Mouse (Mus musculus) liver, embryonic 16.5 days (tissue): Measurements from ENCODE around the gene Myo16. TPM values are rescaled to one million over a fixed set of nuclear protein-coding genes. Genes with fewer than 3 reads are reported as not detected.

Experiments used
- ATAC-seq: fragments of 200-750 bp; cut with Nextera tagmentation; 2 replicates; pipeline ENCODE4 v1.8.0; 2017; ENCODE audit warnings: low read depth, mild to moderate bottlenecking, moderate number of reproducible peaks, moderate library complexity
- H3K27ac ChIP-seq: fragments of 300-500 bp; sonication (generic); 2 replicates; pipeline ENCODE4 v1.5.1; 2014; ENCODE audit warnings: mild to moderate bottlenecking, low read length
- H3K27me3 ChIP-seq: fragments of 300-500 bp; sonication (generic); 2 replicates; pipeline ENCODE4 v1.6.1; 2014; ENCODE audit warnings: low read depth, low read length, mixed read lengths; ENCODE audit not compliant: control insufficient read depth, insufficient read depth
- H3K36me3 ChIP-seq: fragments of 300-500 bp; sonication (generic); 2 replicates; pipeline ENCODE4 v1.6.1; 2014; ENCODE audit warnings: mild to moderate bottlenecking; ENCODE audit not compliant: control insufficient read depth, insufficient read depth
- H3K4me1 ChIP-seq: fragments of 300-500 bp; sonication (generic); 2 replicates; pipeline ENCODE4 v1.6.1; 2014; ENCODE audit warnings: low read depth, low read length, mixed read lengths; ENCODE audit not compliant: control insufficient read depth
- H3K4me2 ChIP-seq: fragments of 300-500 bp; sonication (generic); 2 replicates; pipeline ENCODE4 v1.6.1; 2014; ENCODE audit warnings: low read depth, low read length, mixed read lengths
- H3K4me3 ChIP-seq: fragments of 300-500 bp; sonication (generic); 2 replicates; pipeline ENCODE4 v1.5.1; 2014; ENCODE audit warnings: low read depth, mild to moderate bottlenecking, low read length
- H3K9ac ChIP-seq: fragments of 300-500 bp; sonication (generic); 2 replicates; pipeline ENCODE4 v1.6.1; 2014; ENCODE audit warnings: low read depth, low read length
- H3K9me3 ChIP-seq: fragments of 300-500 bp; sonication (generic); replicated peaks from 2 replicates; pipeline ENCODE4 v1.6.1; 2016; ENCODE audit warnings: low read length; ENCODE audit not compliant: control insufficient read depth
- WGBS: fragments of 180-500 bp; shearing (Covaris S2); extraction: QIAGEN DNeasy Blood & Tissue Kit; methylation state at CpG from one replicate; pipeline ENCODE4 v1.1.7; 2014; ENCODE audit not compliant: insufficient replicate concordance; 5-methylcytosine and 5-hydroxymethylcytosine counted together
- polyA plus RNA-seq: library from polyadenylated mRNA; unstranded; fragments of >200 nt; fragmentation: Nextera tagmentation; extraction: Ambion mirVana; gene quantifications from 2 replicates; pipeline ENCODE4 v1.2.1, GENCODE M21; 2015

Gene Myo16
- polyA plus RNA-seq, 1 experiment from 2014 or later = 0.02 TPM

GRCm38 (mm10) chr8:10243344-10243743 lies 89.6 kb downstream of the Myo16 start:
- Histone ChIP-seq H3K27me3 (no peaks in the 10 kb centered on the region), H3K4me1 (no peaks in the 10 kb centered on the region), H3K36me3 (no peaks in the 10 kb centered on the region), H3K4me3 (no peak overlapping the region), H3K9ac (no peak overlapping the region), H3K4me2 (no peak overlapping the region), H3K27ac (no peak overlapping the region), H3K9me3 (no peaks in the 10 kb centered on the region)
- no peak for ATAC-seq
- 13% methylated on average over 3 of the region's 3 CpGs for WGBS

GRCm38 (mm10) chr8:10249156-10249555 lies 95.4 kb downstream of the Myo16 start:
- no peak for ATAC-seq

GRCm38 (mm10) chr8:10255741-10256140 lies 102.0 kb downstream of the Myo16 start:
- H3K9me3 ChIP-seq = no peaks in the 10 kb centered on the region
- no peaks in the 10 kb centered on the region for H3K4me1 ChIP-seq
- no peak overlapping the region for H3K9ac ChIP-seq
- H3K27me3 ChIP-seq = no peaks in the 10 kb centered on the region
- H3K4me2 ChIP-seq = no peak overlapping the region
- no peak overlapping the region for H3K27ac ChIP-seq
- H3K36me3 ChIP-seq = no peaks in the 10 kb centered on the region
- ATAC-seq = no peak
- 53% methylated on average over 2 of the region's 2 CpGs for WGBS
- H3K4me3 ChIP-seq = no peak overlapping the region

More at GRCm38 (mm10) chr8:10249156-10249555, 95.4 kb downstream of the Myo16 start:
- no peak overlapping the region for H3K4me3 ChIP-seq
- peaks cover 7% of the 10 kb centered on the region for H3K27me3 ChIP-seq
- no peak overlapping the region for H3K9ac ChIP-seq
- 7% methylated on average over 15 of the region's 15 CpGs for WGBS
- no peak overlapping the region for H3K4me2 ChIP-seq
- H3K4me1 ChIP-seq = no peaks in the 10 kb centered on the region
- no peaks in the 10 kb centered on the region for H3K36me3 ChIP-seq
- no peaks in the 10 kb centered on the region for H3K9me3 ChIP-seq
- no peak overlapping the region for H3K27ac ChIP-seq

- Histone ChIP-seq H3K27ac (no peak overlapping the region), H3K27me3 (no peaks in the 10 kb centered on the region), H3K4me2 (no peak overlapping the region), H3K4me1 (no peaks in the 10 kb centered on the region), H3K9ac (no peak overlapping the region), H3K36me3 (no peaks in the 10 kb centered on the region), H3K9me3 (no peaks in the 10 kb centered on the region), H3K4me3 (no peak overlapping the region)
- ATAC-seq = no peak
- 35% methylated on average over 3 of the region's 3 CpGs for WGBS
Measured at GRCm38 (mm10) chr8:10256563-10256962, 102.9 kb downstream of the Myo16 start.

GRCm38 (mm10) chr8:10270094-10270493 lies 116.4 kb downstream of the Myo16 start:
- no peak for ATAC-seq
- Histone ChIP-seq H3K4me2 (no peak overlapping the region), H3K9me3 (no peaks in the 10 kb centered on the region), H3K36me3 (no peaks in the 10 kb centered on the region), H3K4me3 (no peak overlapping the region), H3K9ac (no peak overlapping the region), H3K27ac (no peak overlapping the region), H3K4me1 (no peaks in the 10 kb centered on the region), H3K27me3 (no peaks in the 10 kb centered on the region)
- 11% methylated on average over 4 of the region's 4 CpGs for WGBS

DNA sequence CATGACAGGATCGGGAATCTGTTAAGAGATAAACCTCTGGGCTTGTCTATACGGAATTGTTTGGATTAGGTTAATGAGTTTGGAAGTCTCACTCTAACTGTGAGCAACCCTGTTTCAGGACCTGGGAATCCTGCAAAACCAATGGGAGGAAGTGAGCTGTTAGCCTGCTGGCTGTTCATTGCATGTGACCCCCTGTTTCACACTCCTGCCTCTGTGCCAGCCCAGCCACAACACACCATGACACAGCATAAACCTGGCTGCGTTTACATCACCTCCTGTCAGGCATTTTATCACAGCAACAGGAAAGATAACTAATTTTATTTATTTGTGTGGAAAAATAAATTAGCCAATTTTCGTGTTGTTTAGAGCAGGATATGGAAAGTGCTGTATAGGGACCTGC lies 138.9 kb downstream of the Myo16 start:
- no peaks in the 10 kb centered on the region for H3K27me3 ChIP-seq
- no peak overlapping the region for H3K27ac ChIP-seq
- ATAC-seq = no peak
- H3K4me2 ChIP-seq = no peak overlapping the region
- H3K9me3 ChIP-seq = no peaks in the 10 kb centered on the region
- no peaks in the 10 kb centered on the region for H3K4me1 ChIP-seq
- H3K9ac ChIP-seq = no peak overlapping the region
- 22% methylated on average over 4 of the region's 4 CpGs for WGBS
- H3K4me3 ChIP-seq = no peak overlapping the region
- H3K36me3 ChIP-seq = no peaks in the 10 kb centered on the region

DNA sequence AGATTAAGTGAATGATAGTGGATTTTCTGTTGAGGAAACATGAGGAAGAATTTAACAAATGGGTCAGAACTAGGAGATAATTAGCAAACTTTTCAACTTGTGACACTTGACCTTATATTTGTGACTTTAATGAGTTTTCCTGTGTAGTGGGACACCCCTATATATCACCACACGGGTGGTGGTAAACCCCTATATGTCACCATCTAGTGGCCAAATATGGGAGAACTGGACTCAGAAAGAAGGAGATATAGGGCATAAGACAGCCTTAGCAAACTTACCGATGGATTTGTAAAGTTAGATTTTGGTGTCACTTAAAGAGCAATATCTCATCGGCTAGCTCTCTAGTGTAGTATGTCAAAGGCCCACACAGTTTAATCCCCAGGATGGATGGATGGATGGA lies 147.1 kb downstream of the Myo16 start:
- H3K9ac ChIP-seq = no peak overlapping the region
- H3K4me2 ChIP-seq = no peak overlapping the region
- no peak for ATAC-seq
- no peaks in the 10 kb centered on the region for H3K4me1 ChIP-seq
- H3K36me3 ChIP-seq = no peaks in the 10 kb centered on the region
- H3K4me3 ChIP-seq = no peak overlapping the region
- WGBS = 28% methylated on average over 3 of the region's 3 CpGs
- no peak overlapping the region for H3K27ac ChIP-seq
- no peaks in the 10 kb centered on the region for H3K27me3 ChIP-seq
- H3K9me3 ChIP-seq = no peaks in the 10 kb centered on the region

DNA sequence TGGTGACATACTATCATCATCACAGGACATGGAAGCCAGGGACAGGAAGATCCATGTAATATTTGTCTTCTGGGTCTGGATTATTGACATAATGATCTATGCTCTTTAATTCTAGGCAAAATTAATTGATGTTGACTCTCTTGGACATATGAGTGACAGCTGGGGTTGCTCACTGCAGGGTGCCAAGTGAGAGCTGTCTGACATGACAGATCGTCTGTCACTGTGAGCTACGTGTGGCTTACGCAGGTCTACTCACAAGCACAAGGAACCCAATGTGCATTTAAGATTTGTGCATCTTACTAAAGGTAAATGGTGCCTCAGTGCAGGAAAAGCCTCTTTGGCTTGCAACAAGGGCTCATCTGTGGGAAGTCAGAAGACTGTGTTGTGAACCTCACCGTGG lies 149.3 kb downstream of the Myo16 start:
- H3K9me3 ChIP-seq = no peaks in the 10 kb centered on the region
- no peaks in the 10 kb centered on the region for H3K4me1 ChIP-seq
- no peak overlapping the region for H3K9ac ChIP-seq
- no peaks in the 10 kb centered on the region for H3K27me3 ChIP-seq
- H3K36me3 ChIP-seq = no peaks in the 10 kb centered on the region
- no peak overlapping the region for H3K4me2 ChIP-seq
- WGBS = 67% methylated on average over 4 of the region's 4 CpGs
- no peak overlapping the region for H3K4me3 ChIP-seq
- no peak overlapping the region for H3K27ac ChIP-seq
- no peak for ATAC-seq

DNA sequence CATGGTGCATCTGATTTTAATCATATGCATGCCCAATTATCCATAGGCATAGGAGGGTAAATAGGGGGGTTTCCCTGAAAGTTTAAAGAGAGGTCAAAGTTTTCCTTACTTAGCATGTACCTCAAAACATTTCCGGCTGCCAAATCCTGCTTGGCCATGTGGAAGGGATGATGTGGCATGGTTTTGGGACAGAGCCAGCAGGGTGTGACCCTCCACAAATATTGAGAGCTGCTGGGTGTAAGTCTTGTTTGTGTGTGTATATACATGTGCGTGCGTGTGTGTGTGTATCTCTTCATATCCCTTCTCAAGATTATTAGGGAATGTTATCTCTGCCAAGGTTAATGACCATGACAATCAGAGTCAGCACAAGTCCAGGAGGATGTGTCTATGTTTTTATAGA lies 150.3 kb downstream of the Myo16 start:
- ATAC-seq = no peak
- Histone ChIP-seq H3K4me2 (no peak overlapping the region), H3K9me3 (no peaks in the 10 kb centered on the region), H3K9ac (no peak overlapping the region), H3K4me1 (no peaks in the 10 kb centered on the region), H3K27me3 (no peaks in the 10 kb centered on the region), H3K27ac (no peak overlapping the region), H3K36me3 (no peaks in the 10 kb centered on the region), H3K4me3 (no peak overlapping the region)
- 66% methylated on average over 3 of the region's 3 CpGs for WGBS

DNA sequence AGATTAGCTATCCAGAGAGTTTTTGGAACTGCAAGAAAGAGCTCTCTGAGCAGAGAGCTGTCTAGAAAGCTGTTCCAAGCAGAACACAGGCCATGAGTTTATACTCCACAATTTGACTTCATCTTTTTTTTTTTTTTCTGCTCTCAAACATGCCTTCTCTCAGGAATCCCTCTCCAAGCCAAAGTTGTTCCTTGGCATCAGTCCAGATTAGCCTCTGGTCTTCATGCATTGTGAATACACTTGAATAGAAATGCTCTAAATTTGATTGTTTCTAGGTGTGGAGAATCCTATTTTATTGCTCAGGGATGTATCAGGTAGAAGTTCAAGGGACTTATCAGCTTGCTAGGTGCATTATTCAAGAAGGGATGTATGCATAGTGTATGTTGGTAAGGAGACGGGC lies 151.0 kb downstream of the Myo16 start:
- 33% methylated on average over 1 of the region's 1 CpGs for WGBS
- Histone ChIP-seq H3K36me3 (no peaks in the 10 kb centered on the region), H3K4me2 (no peak overlapping the region), H3K27ac (no peak overlapping the region), H3K9ac (no peak overlapping the region), H3K4me3 (no peak overlapping the region), H3K27me3 (no peaks in the 10 kb centered on the region), H3K4me1 (no peaks in the 10 kb centered on the region), H3K9me3 (no peaks in the 10 kb centered on the region)
- no peak for ATAC-seq
